Mouse (Mus musculus): ENCODE data around the gene Phf6. TPM values are rescaled to one million over a fixed set of nuclear protein-coding genes. Genes with fewer than 3 reads are reported as not detected.

Phf6 gene
- polyA plus RNA-seq, 1 experiment from 2014 or later, result 95.4 TPM

- H3K4me3 ChIP-seq, result no peak overlapping the region
- no peaks in the 10 kb centered on the region for H3K27me3 ChIP-seq (replicated peaks)
- 86% methylated on average over 1 of the region's 1 CpGs for WGBS
- no peaks in the 10 kb centered on the region for H3K9me3 ChIP-seq
- H3K4me1 ChIP-seq, result no peaks in the 10 kb centered on the region
- no peak overlapping the region for H3K9ac ChIP-seq
- H3K27ac ChIP-seq, result no peak overlapping the region
- no peak for ATAC-seq (ENCODE audit: low FRiP score, low read depth)
- no peaks in the 10 kb centered on the region for H3K36me3 ChIP-seq
- no peak overlapping the region for H3K4me2 ChIP-seq (replicated peaks)
Observed at GRCm38 (mm10) chrX:52932161-52932560, 20.1 kb downstream of the Phf6 start.

- no peak overlapping the region for H3K9ac ChIP-seq
- H3K4me2 ChIP-seq (replicated peaks), result no peak overlapping the region
- WGBS, result 82% methylated on average over 2 of the region's 2 CpGs
- H3K27me3 ChIP-seq (replicated peaks), result no peaks in the 10 kb centered on the region
- H3K4me3 ChIP-seq, result no peak overlapping the region
- no peak for ATAC-seq (ENCODE audit: low FRiP score, low read depth)
- no peaks in the 10 kb centered on the region for H3K4me1 ChIP-seq
- H3K27ac ChIP-seq, result no peak overlapping the region
- no peaks in the 10 kb centered on the region for H3K9me3 ChIP-seq
- no peaks in the 10 kb centered on the region for H3K36me3 ChIP-seq
Observed at GRCm38 (mm10) chrX:52934496-52934895, 22.4 kb downstream of the Phf6 start.

- ATAC-seq (ENCODE audit: low FRiP score, low read depth), result no peak
- H3K27ac ChIP-seq, result no peak overlapping the region
- H3K27me3 ChIP-seq (replicated peaks), result no peaks in the 10 kb centered on the region
- H3K4me2 ChIP-seq (replicated peaks), result no peak overlapping the region
- H3K4me3 ChIP-seq, result no peak overlapping the region
- H3K4me1 ChIP-seq, result no peaks in the 10 kb centered on the region
- 94% methylated on average over 5 of the region's 5 CpGs for WGBS
- peaks cover 23% of the 10 kb centered on the region for H3K36me3 ChIP-seq
- no peaks in the 10 kb centered on the region for H3K9me3 ChIP-seq
- no peak overlapping the region for H3K9ac ChIP-seq
Observed at GRCm38 (mm10) chrX:52945509-52945908, 33.4 kb downstream of the Phf6 start.

- no peaks in the 10 kb centered on the region for H3K9me3 ChIP-seq
- H3K27me3 ChIP-seq (replicated peaks), result no peaks in the 10 kb centered on the region
- peaks cover 16% of the 10 kb centered on the region for H3K36me3 ChIP-seq
- H3K4me1 ChIP-seq, result no peaks in the 10 kb centered on the region
- 66% methylated on average over 2 of the region's 2 CpGs for WGBS
- no peak overlapping the region for H3K27ac ChIP-seq
- no peak for ATAC-seq (ENCODE audit: low FRiP score, low read depth)
- H3K4me2 ChIP-seq (replicated peaks), result no peak overlapping the region
- H3K9ac ChIP-seq, result no peak overlapping the region
- no peak overlapping the region for H3K4me3 ChIP-seq
Observed at GRCm38 (mm10) chrX:52949713-52950112, 37.6 kb downstream of the Phf6 start.

- Histone ChIP-seq H3K4me2 (replicated peaks) (no peak overlapping the region), H3K9me3 (no peaks in the 10 kb centered on the region), H3K27me3 (replicated peaks) (no peaks in the 10 kb centered on the region), H3K36me3 (peaks cover 3% of the 10 kb centered on the region; the same call in 1 of the 2 replicates), H3K27ac (no peak overlapping the region), H3K4me1 (no peaks in the 10 kb centered on the region), H3K9ac (no peak overlapping the region), H3K4me3 (no peak overlapping the region)
- ATAC-seq (ENCODE audit: low FRiP score, low read depth), result no peak
- WGBS, result 92% methylated on average over 4 of the region's 4 CpGs
Observed at GRCm38 (mm10) chrX:52956942-52957341, 44.9 kb downstream of the Phf6 start.

GRCm38 (mm10) chrX:52961559-52962110 is 49.6 kb downstream of the Phf6 start:
- H3K27ac ChIP-seq, result no peak overlapping the region
- H3K4me2 ChIP-seq (replicated peaks), result no peak overlapping the region
- no peaks in the 10 kb centered on the region for H3K27me3 ChIP-seq (replicated peaks)
- ATAC-seq (ENCODE audit: low FRiP score, low read depth), result no peak
- no peak overlapping the region for H3K4me3 ChIP-seq
- WGBS, result 45% methylated on average over 5 of the region's 5 CpGs
- H3K4me1 ChIP-seq, result no peaks in the 10 kb centered on the region
- H3K9me3 ChIP-seq, result no peaks in the 10 kb centered on the region
- no peak overlapping the region for H3K9ac ChIP-seq
- no peaks in the 10 kb centered on the region for H3K36me3 ChIP-seq

- Histone ChIP-seq H3K27ac (no peak overlapping the region), H3K9ac (no peak overlapping the region), H3K9me3 (no peaks in the 10 kb centered on the region), H3K4me2 (replicated peaks) (no peak overlapping the region), H3K4me3 (no peak overlapping the region), H3K36me3 (no peaks in the 10 kb centered on the region), H3K4me1 (no peaks in the 10 kb centered on the region), H3K27me3 (replicated peaks) (no peaks in the 10 kb centered on the region)
- 89% methylated on average over 2 of the region's 2 CpGs for WGBS
- no peak for ATAC-seq (ENCODE audit: low FRiP score, low read depth)
Observed at GRCm38 (mm10) chrX:52965149-52965548, 53.1 kb downstream of the Phf6 start.

- Histone ChIP-seq H3K4me3 (no peak overlapping the region), H3K4me2 (replicated peaks) (no peak overlapping the region), H3K36me3 (no peaks in the 10 kb centered on the region), H3K4me1 (no peaks in the 10 kb centered on the region), H3K9me3 (no peaks in the 10 kb centered on the region), H3K27ac (no peak overlapping the region), H3K9ac (no peak overlapping the region), H3K27me3 (replicated peaks) (no peaks in the 10 kb centered on the region)
- WGBS, result 64% methylated on average over 3 of the region's 3 CpGs
- no peak for ATAC-seq (ENCODE audit: low FRiP score, low read depth)
Observed at GRCm38 (mm10) chrX:52971211-52972006, 59.3 kb downstream of the Phf6 start.

DNA sequence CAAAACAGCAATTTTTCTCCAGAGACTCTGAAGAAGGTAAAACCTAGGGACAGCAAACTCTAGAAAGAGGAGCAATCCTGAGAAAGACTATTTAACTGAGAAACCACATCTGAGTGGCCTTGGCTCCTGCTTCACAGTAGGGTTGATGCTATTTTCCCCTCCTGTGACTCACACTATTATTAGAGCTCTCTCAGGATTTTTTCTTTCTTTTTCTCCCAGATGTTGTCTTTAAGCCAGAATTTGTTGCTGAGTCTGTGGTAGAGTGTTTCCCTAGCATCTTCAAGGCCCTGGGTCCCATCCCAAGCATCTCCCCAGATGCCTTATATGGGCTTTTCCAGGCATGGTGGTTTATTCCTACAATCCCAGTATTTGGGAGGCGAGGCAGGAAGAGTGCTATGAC is 60.1 kb downstream of the Phf6 start:
- Histone ChIP-seq H3K4me2 (replicated peaks) (no peak overlapping the region), H3K27me3 (replicated peaks) (no peaks in the 10 kb centered on the region), H3K4me1 (no peaks in the 10 kb centered on the region), H3K9me3 (no peaks in the 10 kb centered on the region), H3K4me3 (no peak overlapping the region), H3K27ac (no peak overlapping the region), H3K9ac (no peak overlapping the region), H3K36me3 (no peaks in the 10 kb centered on the region)
- 77% methylated on average over 1 of the region's 1 CpGs for WGBS
- ATAC-seq (ENCODE audit: low FRiP score, low read depth), result no peak

DNA sequence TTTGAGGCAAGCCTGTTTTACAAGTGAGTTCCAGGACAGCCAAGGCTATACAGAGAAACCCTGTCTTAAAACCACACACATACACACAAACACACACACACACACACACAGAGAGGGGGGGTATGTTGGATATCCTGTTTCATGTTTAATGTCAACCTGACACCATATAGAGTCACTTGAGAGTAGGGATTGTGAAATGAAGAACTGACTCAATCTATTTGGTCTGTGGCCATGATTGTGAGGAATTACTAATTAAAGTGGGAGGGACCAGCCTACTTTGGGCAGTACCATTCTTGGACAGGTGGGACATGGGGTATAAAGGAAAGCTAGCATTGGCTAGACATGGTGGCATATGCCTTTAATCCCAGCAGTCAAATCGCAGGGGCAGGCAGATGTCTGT is 60.6 kb downstream of the Phf6 start:
- no peak for ATAC-seq (ENCODE audit: low FRiP score, low read depth)
- H3K9ac ChIP-seq, result no peak overlapping the region
- H3K9me3 ChIP-seq, result no peaks in the 10 kb centered on the region
- no peaks in the 10 kb centered on the region for H3K36me3 ChIP-seq
- WGBS, result 91% methylated on average over 1 of the region's 1 CpGs
- no peak overlapping the region for H3K4me2 ChIP-seq (replicated peaks)
- no peaks in the 10 kb centered on the region for H3K4me1 ChIP-seq
- no peak overlapping the region for H3K27ac ChIP-seq
- H3K4me3 ChIP-seq, result no peak overlapping the region
- no peaks in the 10 kb centered on the region for H3K27me3 ChIP-seq (replicated peaks)

DNA sequence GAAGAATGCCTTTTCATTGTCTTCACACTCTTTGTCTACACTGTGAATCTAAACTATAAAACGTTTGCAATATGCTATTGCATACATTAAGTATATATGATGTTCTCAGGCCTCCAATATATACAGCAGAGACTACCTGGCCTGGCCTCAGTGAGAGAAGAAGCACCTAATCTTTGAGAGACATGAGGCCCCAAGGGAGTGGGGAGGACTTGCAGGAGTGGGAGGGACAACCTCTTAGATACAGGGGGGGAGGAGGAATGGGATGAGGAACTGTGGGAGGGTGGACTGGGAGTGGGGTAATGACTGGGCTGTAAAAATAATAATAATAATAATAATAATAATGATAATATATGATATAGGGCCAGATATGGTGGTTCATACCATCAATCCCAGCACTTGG is 66.5 kb downstream of the Phf6 start:
- H3K27me3 ChIP-seq (replicated peaks), result no peaks in the 10 kb centered on the region
- no peaks in the 10 kb centered on the region for H3K36me3 ChIP-seq

GRCm38 (mm10) chrX:52981378-52981777 is 69.3 kb downstream of the Phf6 start:
- Histone ChIP-seq H3K4me1 (no peaks in the 10 kb centered on the region), H3K4me2 (replicated peaks) (no peak overlapping the region), H3K9me3 (no peaks in the 10 kb centered on the region), H3K27me3 (replicated peaks) (no peaks in the 10 kb centered on the region), H3K27ac (no peak overlapping the region), H3K36me3 (no peaks in the 10 kb centered on the region), H3K9ac (no peak overlapping the region), H3K4me3 (no peak overlapping the region)
- WGBS, result 70% methylated on average over 3 of the region's 3 CpGs
- no peak for ATAC-seq (ENCODE audit: low FRiP score, low read depth)

More for the DNA sequence above, 66.5 kb downstream of the Phf6 start:
- WGBS, result 44% methylated on average over 1 of the region's 1 CpGs
- Histone ChIP-seq H3K4me1 (no peaks in the 10 kb centered on the region), H3K27ac (no peak overlapping the region), H3K9me3 (no peaks in the 10 kb centered on the region), H3K9ac (no peak overlapping the region), H3K4me2 (replicated peaks) (no peak overlapping the region), H3K4me3 (no peak overlapping the region)
- no peak for ATAC-seq (ENCODE audit: low FRiP score, low read depth)

Measured in neural tube, embryonic 12.5 days (tissue).